Comparison of ENCODE assay signal across 27 mouse cellular contexts in genomic region chr10:100115570-100115969, GRCm38 (mm10).
DNase-seq lines count a peak whose midpoint lies in the region; ATAC-seq lines count a peak whose summit lies in the region.
"Had no signal": no experiment of that assay in that cellular context is flagged by ENCODE, and none has a peak within 500 bp of the region (broad histone marks: within the 10 kb centered on the region; RNA-seq: fewer than 3 reads in every experiment).

No protein-coding gene starts in this region.

- H3K4me1 ChIP-seq in embryonic facial prominence, embryonic 14.5 days (ENCODE audit: control insufficient read depth, insufficient read depth, low read length): no peaks in the 10 kb centered on the region
- no peaks in the 10 kb centered on the region for H3K4me1 ChIP-seq in embryonic facial prominence, embryonic 10.5 days
- no peaks in the 10 kb centered on the region for H3K4me1 ChIP-seq in heart, embryonic 11.5 days (ENCODE audit: control insufficient read depth, insufficient read depth, low read length)
- H3K4me1 ChIP-seq: embryonic facial prominence, embryonic 12.5 days; heart, embryonic 12.5 days; heart, embryonic 15.5 days; hindbrain, embryonic 13.5 days; intestine, embryonic 15.5 days had no signal

- H3K4me3 ChIP-seq in embryonic facial prominence, embryonic 14.5 days (ENCODE audit: low read depth, low read length): no peak overlapping the region
- no peak overlapping the region for H3K4me3 ChIP-seq in embryonic facial prominence, embryonic 10.5 days
- H3K4me3 ChIP-seq in heart, embryonic 11.5 days (ENCODE audit: low read depth, low read length): no peak overlapping the region
- H3K4me3 ChIP-seq: embryonic facial prominence, embryonic 12.5 days; erythroblast, embryonic 14.5 days; forebrain, embryonic 12.5 days; forebrain, embryonic 15.5 days; heart, adult 2 months; heart, embryonic 12.5 days; heart, embryonic 15.5 days; hindbrain, embryonic 10.5 days; hindbrain, embryonic 13.5 days; intestine, embryonic 15.5 days had no signal

- 78% methylated on average over 2 of the region's 2 CpGs for WGBS in embryonic facial prominence, embryonic 14.5 days
- WGBS in embryonic facial prominence, embryonic 10.5 days: 97% methylated on average over 2 of the region's 2 CpGs
- WGBS in heart, embryonic 11.5 days (ENCODE audit: insufficient replicate concordance): 90% methylated on average over 2 of the region's 2 CpGs

- no peak for ATAC-seq in embryonic facial prominence, embryonic 14.5 days (ENCODE audit: low read depth)
- no peak for ATAC-seq in heart, embryonic 11.5 days (replicated peaks; ENCODE audit: insufficient number of reproducible peaks, low FRiP score, low TSS enrichment)
- ATAC-seq in activated CD4-positive, CD25-positive, alpha-beta regulatory T cell, adult 4 months: no peak
- ATAC-seq: forebrain, embryonic 15.5 days; hindbrain, embryonic 16.5 days; intestine, embryonic 15.5 days; Patski had no signal

- H3K4me2 ChIP-seq in embryonic facial prominence, embryonic 14.5 days (ENCODE audit: low read depth, low read length): no peak overlapping the region
- H3K4me2 ChIP-seq in heart, embryonic 11.5 days: no peak overlapping the region
- H3K4me2 ChIP-seq: embryonic facial prominence, embryonic 12.5 days; forebrain, embryonic 12.5 days; forebrain, embryonic 15.5 days; heart, embryonic 12.5 days; heart, embryonic 15.5 days; hindbrain, embryonic 13.5 days; intestine, embryonic 15.5 days had no signal

- no peaks in the 10 kb centered on the region; the same call in 1 of the 2 replicates for H3K9me3 ChIP-seq in embryonic facial prominence, embryonic 14.5 days (ENCODE audit: control insufficient read depth, low read length)
- no peaks in the 10 kb centered on the region for H3K9me3 ChIP-seq in embryonic facial prominence, embryonic 10.5 days
- no peaks in the 10 kb centered on the region for H3K9me3 ChIP-seq in heart, embryonic 11.5 days (replicated peaks; ENCODE audit: control insufficient read depth, low read length)
- H3K9me3 ChIP-seq: embryonic facial prominence, embryonic 12.5 days; forebrain, embryonic 12.5 days; forebrain, embryonic 15.5 days; heart, embryonic 12.5 days; heart, embryonic 15.5 days; hindbrain, embryonic 10.5 days; hindbrain, embryonic 13.5 days; intestine, embryonic 15.5 days had no signal

- H3K9ac ChIP-seq in embryonic facial prominence, embryonic 14.5 days (ENCODE audit: low read depth, low read length): no peak overlapping the region
- no peak overlapping the region for H3K9ac ChIP-seq in heart, embryonic 11.5 days (ENCODE audit: low read depth, low read length)
- H3K9ac ChIP-seq: embryonic facial prominence, embryonic 12.5 days; forebrain, embryonic 12.5 days; forebrain, embryonic 15.5 days; heart, embryonic 12.5 days; heart, embryonic 15.5 days; hindbrain, embryonic 13.5 days; intestine, embryonic 15.5 days had no signal

- H3K27ac ChIP-seq in embryonic facial prominence, embryonic 14.5 days (replicated peaks; ENCODE audit: low read depth, low read length): no peak overlapping the region
- no peak overlapping the region for H3K27ac ChIP-seq in embryonic facial prominence, embryonic 10.5 days (replicated peaks)
- H3K27ac ChIP-seq in heart, embryonic 11.5 days (ENCODE audit: low read depth, low read length): no peak overlapping the region
- H3K27ac ChIP-seq: embryonic facial prominence, embryonic 12.5 days; forebrain, embryonic 12.5 days; forebrain, embryonic 15.5 days; heart, adult 2 months; heart, embryonic 15.5 days; hindbrain, embryonic 10.5 days; hindbrain, embryonic 13.5 days; intestine, embryonic 15.5 days had no signal

- no peaks in the 10 kb centered on the region for H3K27me3 ChIP-seq in embryonic facial prominence, embryonic 14.5 days (replicated peaks; ENCODE audit: control insufficient read depth, insufficient read depth, low read length)
- H3K27me3 ChIP-seq in embryonic facial prominence, embryonic 10.5 days (replicated peaks; ENCODE audit: low read depth, poor library complexity, severe bottlenecking): no peaks in the 10 kb centered on the region
- H3K27me3 ChIP-seq in heart, embryonic 11.5 days (ENCODE audit: control insufficient read depth, insufficient read depth, low read length): no peaks in the 10 kb centered on the region
- H3K27me3 ChIP-seq: embryonic facial prominence, embryonic 12.5 days; forebrain, embryonic 12.5 days; forebrain, embryonic 15.5 days; heart, embryonic 12.5 days; heart, embryonic 15.5 days; hindbrain, embryonic 13.5 days; intestine, embryonic 15.5 days had no signal

- peak; percentile 82 for DNase-seq in embryonic facial prominence, embryonic 14.5 days (ENCODE audit: low spot score)
- DNase-seq in embryonic facial prominence, embryonic 10.5 days (ENCODE audit: low spot score): no peak
- DNase-seq in heart, adult 9 months (ENCODE audit: low spot score in 2 of 2): peak; percentile 8 to 15
- peak; percentile 30 for DNase-seq in brain, adult 2 months (ENCODE audit: low read depth, low spot score)
- no peak for DNase-seq in left cerebral cortex, adult 11 months (ENCODE audit: low spot score)
- DNase-seq: adrenal gland, adult 8-10 months; adrenal gland, postnatal 25 days; cerebellum, adult 18-20 months; cerebellum, adult 9-10 months; cerebellum, postnatal 14 days; gastrocnemius, postnatal 36 days; heart, adult 2 months; heart, postnatal 10 days; heart, postnatal 36 days had no signal

- H3K36me3 ChIP-seq in embryonic facial prominence, embryonic 14.5 days (ENCODE audit: control insufficient read depth, insufficient read depth, low read length): no peaks in the 10 kb centered on the region
- no peaks in the 10 kb centered on the region for H3K36me3 ChIP-seq in embryonic facial prominence, embryonic 10.5 days (replicated peaks)
- H3K36me3 ChIP-seq in heart, embryonic 11.5 days (ENCODE audit: control insufficient read depth, insufficient read depth, low read length): no peaks in the 10 kb centered on the region
- H3K36me3 ChIP-seq: embryonic facial prominence, embryonic 12.5 days; forebrain, embryonic 12.5 days; forebrain, embryonic 15.5 days; heart, embryonic 12.5 days; heart, embryonic 15.5 days; hindbrain, embryonic 10.5 days; hindbrain, embryonic 13.5 days; intestine, embryonic 15.5 days had no signal

Comparison
In these comparisons a context has a peak if more than half of its experiments do, and no peak if none do; other contexts are left out.
1. DNase-seq: peak in embryonic facial prominence, embryonic 14.5 days (single experiment), heart, adult 9 months (2 of 2) and brain, adult 2 months (single experiment); none in embryonic facial prominence, embryonic 10.5 days (single experiment) and left cerebral cortex, adult 11 months (single experiment).